Mouse (Mus musculus) E14TG2a.4 (cell line): ENCODE results near the gene Ccdc39.
A peak's percentile ranks its signal among the peaks of the same experiment; 100 is the strongest.

Source experiments
- H3K27me3 ChIP-seq: 2 replicates; pipeline ENCODE4 v1.6.1; 2014; ENCODE audit warnings: low read length, control low read depth; ENCODE audit not compliant: insufficient read depth
- H3K36me3 ChIP-seq: 2 replicates; pipeline ENCODE4 v1.6.1; 2014; ENCODE audit warnings: low read length, control low read depth; ENCODE audit not compliant: insufficient read depth
- H3K4me1 ChIP-seq: replicated peaks from 2 replicates; pipeline ENCODE4 v1.6.1; 2014; ENCODE audit warnings: low read depth, low read length, control low read depth
- H3K4me3 ChIP-seq: replicated peaks from 2 replicates; pipeline ENCODE4 v1.5.1; 2014; ENCODE audit warnings: mild to moderate bottlenecking, low read length
- H3K9me3 ChIP-seq: 2 replicates; pipeline ENCODE4 v1.6.1; 2014; ENCODE audit warnings: low read length, control low read depth
- CTCF ChIP-seq: conservative IDR thresholded peaks from 2 replicates; pipeline ENCODE4 v1.5.1; 2014; ENCODE audit warnings: low read length
- NANOG ChIP-seq: IDR thresholded peaks from 2 replicates; pipeline ENCODE4 v1.6.1; 2014; ENCODE audit warnings: borderline replicate concordance, low read length, mixed read lengths
- POU5F1 ChIP-seq: IDR thresholded peaks from 2 replicates; pipeline ENCODE4 v1.6.1; 2014; ENCODE audit warnings: low read length, borderline replicate concordance

Ccdc39 gene

DNA sequence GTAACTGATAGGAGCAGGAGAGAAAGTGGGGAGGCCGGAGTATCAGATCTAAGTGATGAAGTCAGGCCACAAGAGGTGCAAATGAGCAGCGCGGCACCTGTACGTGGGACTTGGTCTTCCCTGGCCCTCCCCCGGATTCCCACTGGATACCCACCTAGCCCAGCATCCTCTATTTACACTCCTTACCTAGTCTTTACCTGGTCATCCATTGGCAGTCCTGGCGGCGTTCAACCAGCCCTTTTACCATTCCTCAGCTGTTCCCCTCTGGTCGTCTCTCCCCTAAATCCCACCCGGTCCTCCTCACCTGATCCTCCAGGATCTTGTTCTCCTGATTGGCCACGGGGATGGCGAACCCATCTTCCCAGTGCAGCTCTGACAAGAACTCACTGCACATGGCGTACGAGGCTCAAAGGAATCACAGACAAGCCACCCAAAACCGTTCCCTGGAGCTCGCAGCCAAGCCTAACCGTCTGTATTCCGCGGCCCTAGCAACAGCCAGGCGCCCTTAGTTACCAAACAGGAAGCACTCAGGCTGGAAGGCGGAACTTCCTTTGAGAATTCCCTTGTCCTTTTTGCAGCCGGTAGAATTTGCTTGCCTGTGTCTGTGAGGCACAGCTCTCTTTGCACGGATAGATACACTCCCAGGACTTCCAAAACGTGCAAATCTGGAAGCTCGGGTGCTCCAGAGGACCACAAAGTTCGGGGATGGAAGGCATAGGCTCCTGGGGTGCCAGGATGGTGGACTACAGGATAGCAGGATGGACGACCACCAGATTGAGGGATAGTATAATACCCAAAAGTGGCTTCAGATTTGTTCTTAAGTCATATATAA is at the start of gene Ccdc39:
Gene Ccdc39, minus strand, starts transcription at position 510 of the 832 bp plus-strand sequence.
- H3K4me3 ChIP-seq: peak within 1 kb of the TSS; percentile 80
- H3K27me3 ChIP-seq: 0 out of 2 replicates have a peak, but pooled peaks cover 4% of the 10 kb centered on the region
- no peaks in the 10 kb centered on the region for H3K36me3 ChIP-seq
- TF ChIP-seq NANOG (no peak), CTCF (no peak), POU5F1 (no peak)
- peaks cover 15% of the 10 kb centered on the region for H3K4me1 ChIP-seq
- peaks cover 3% of the 10 kb centered on the region; the same call in 1 of the 2 replicates for H3K9me3 ChIP-seq

DNA sequence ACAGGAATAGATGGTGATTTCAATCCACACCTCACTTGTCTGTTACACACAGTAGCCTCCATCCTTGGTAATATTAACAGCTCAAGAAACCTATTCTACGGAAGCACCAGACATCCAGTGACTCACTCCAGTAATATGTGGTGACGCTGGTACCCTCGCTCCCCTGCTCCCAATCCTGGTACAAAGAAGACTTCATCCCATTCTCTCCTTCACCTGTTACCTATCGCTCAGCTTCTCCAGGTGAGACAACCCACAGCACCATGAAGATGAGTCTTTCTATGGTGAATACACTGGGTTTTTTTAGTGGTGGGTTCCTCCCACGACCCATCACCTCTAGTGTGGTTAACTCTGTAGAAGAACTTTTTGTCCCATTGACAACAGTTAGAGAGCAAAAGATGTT is 49.3 kb upstream of the Ccdc39 start:
- Histone ChIP-seq H3K4me1 (peaks cover 8% of the 10 kb centered on the region), H3K27me3 (no peaks in the 10 kb centered on the region), H3K4me3 (no peak overlapping the region), H3K9me3 (no peaks in the 10 kb centered on the region; the same call in 1 of the 2 replicates), H3K36me3 (no peaks in the 10 kb centered on the region)
- no peak for TF ChIP-seq CTCF
- no peak for TF ChIP-seq NANOG

DNA sequence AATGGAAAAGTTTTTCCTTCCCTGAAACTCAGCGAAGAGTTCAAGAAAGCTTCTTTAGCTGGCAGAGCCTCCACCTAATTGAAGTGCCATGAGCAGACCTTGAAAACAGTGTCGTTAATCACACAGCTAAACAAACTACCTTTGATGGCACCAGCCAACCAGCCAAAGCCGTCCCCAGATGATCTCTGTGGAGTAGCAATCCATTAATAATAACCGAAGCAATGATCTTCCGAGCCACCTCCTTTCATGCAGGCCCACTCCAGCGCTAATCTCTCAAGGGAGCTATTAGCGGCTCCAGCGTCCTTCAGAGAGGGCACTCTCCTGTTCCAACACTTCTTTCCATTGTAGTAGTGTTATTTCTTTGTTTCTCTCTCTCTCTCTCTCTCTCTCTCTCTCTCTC is 43.3 kb upstream of the Ccdc39 start:
- no peaks in the 10 kb centered on the region for H3K27me3 ChIP-seq
- H3K4me1 ChIP-seq: no peaks in the 10 kb centered on the region
- no peaks in the 10 kb centered on the region for H3K36me3 ChIP-seq
- H3K4me3 ChIP-seq: no peak overlapping the region
- TF ChIP-seq CTCF (no peak), POU5F1 (no peak), NANOG (no peak)
- H3K9me3 ChIP-seq: no peaks in the 10 kb centered on the region

DNA sequence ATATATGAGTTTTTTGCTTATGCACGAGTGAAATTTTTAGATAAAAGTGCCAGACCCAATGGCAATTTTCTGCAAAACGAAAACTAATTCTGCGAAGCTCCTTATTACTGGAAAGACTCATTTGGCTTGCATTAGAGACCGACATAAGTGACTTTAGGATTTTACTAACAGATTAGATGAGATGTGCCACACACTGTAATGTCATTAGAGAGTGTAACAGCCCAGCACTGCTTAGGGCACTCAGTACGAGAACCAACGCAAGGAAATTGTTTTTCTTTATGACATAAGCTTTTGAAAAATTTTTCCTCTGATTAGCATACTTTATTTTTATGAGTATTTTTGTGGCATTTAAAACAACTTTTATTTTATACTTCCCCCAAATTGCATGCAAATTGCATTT is 39.0 kb upstream of the Ccdc39 start:
- no peaks in the 10 kb centered on the region for H3K27me3 ChIP-seq
- H3K9me3 ChIP-seq: peaks cover 8% of the 10 kb centered on the region
- H3K4me3 ChIP-seq: no peak overlapping the region
- H3K36me3 ChIP-seq: no peaks in the 10 kb centered on the region
- H3K4me1 ChIP-seq: no peaks in the 10 kb centered on the region
- TF ChIP-seq POU5F1 (no peak), CTCF (no peak), NANOG (no peak)

DNA sequence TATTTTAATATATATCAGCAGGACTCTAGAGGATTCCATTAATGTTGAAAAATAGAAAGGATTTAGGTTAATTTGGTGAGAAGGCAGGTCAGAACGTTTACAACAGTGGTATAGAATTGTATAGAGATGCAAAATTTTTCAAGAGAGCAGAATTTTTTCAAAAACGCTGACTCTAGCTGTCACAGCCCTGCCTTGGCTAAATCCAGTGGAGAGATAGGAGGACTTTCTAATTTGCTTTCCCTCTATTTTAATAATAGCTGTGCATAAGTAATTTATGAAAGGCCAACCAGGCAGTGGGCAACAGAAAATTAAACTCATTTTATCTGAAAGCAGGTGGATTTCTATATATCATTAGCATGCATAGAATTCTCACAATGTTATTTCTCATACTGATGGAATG is 38.6 kb upstream of the Ccdc39 start:
- Histone ChIP-seq H3K4me3 (no peak overlapping the region), H3K4me1 (no peaks in the 10 kb centered on the region)
- no peak for TF ChIP-seq CTCF
- TF ChIP-seq POU5F1: no peak
- TF ChIP-seq NANOG: no peak

DNA sequence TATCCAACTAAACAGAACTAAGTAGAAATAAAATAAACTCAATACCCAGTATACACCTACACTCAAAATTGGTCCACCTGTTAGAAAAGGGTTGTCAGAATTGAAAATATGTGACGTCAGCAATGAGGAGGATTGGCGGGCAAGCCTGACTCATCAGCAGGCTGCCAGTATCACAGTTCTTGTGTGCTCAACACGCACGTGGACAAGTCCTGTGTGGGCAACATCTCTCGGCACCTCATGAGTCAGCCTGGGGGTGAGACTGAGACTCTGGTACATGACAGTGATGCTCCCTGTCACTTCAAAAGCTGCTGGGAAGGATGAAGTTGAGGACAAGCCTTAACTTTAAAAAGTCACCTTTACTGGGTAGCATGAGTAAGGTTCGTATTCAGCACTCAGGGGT is 34.6 kb upstream of the Ccdc39 start:
- H3K4me3 ChIP-seq: no peak overlapping the region
- TF ChIP-seq POU5F1: no peak
- no peak for TF ChIP-seq CTCF
- no peak for TF ChIP-seq NANOG
- H3K4me1 ChIP-seq: peaks cover 10% of the 10 kb centered on the region
- H3K27me3 ChIP-seq: no peaks in the 10 kb centered on the region
- H3K36me3 ChIP-seq: no peaks in the 10 kb centered on the region
- H3K9me3 ChIP-seq: peaks cover 8% of the 10 kb centered on the region

More for the DNA sequence above, 38.6 kb upstream of the Ccdc39 start:
- Histone ChIP-seq H3K36me3 (no peaks in the 10 kb centered on the region), H3K9me3 (peaks cover 8% of the 10 kb centered on the region), H3K27me3 (no peaks in the 10 kb centered on the region)

DNA sequence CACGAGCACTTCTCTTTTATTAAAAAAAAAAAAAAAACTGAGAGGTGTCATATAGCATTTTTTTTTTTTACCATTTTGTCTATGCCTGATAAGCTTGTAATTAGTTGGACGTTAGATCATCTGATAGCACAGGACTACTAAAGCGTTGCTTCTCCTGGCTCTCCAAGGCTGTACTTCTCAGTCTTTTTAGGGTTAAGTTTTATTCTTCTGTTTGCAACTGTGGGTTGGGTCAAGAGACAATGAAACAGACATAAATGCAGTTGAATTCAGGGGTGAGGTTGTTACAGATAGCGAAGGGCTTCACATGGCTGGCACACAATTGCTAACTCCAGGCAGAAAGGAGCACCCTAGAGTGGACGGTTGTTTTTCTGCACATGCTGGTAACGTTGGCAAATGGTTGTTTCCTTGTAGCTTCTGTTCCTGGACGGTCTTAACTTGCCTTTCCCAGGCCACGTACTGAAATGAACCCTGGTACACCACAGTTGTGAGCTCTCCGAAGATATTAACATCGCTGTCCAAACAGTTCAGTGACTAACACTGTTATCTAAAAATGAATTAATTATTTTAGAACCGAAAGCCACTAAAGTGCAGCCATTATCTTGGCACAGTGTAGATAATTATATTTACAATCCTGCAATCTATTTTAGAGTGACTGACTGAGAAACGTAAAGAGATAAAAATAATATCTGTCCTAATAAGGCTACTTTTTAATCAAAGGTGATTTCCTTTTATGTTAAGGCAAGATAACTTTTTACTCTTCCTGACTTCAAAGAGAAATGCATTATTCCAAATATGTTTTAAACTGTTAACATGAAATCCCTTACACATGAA is 30.6 kb upstream of the Ccdc39 start:
- Histone ChIP-seq H3K9me3 (no peaks in the 10 kb centered on the region), H3K36me3 (no peaks in the 10 kb centered on the region), H3K27me3 (no peaks in the 10 kb centered on the region), H3K4me3 (no peak overlapping the region), H3K4me1 (peaks cover 32% of the 10 kb centered on the region)
- TF ChIP-seq NANOG (no peak), POU5F1 (no peak), CTCF (no peak)

DNA sequence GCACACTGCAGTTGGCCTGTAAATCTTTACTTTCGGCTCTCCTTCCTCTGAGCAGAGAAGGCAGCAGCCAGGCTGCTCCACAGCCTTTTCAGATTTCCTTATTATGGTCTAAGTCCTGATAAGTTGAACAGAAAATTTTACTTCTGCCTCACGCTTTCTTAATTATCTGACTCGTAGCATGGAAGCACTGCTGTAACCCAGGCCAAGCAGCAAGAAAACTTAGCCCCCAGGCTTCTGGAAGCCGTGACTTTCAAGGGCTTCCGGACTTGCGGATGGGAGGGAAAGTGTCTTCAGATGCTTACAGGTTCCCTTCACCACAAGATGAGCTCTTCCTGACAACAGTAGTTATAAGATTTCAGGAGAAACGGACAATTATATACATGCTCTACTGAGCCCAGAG is 29.7 kb upstream of the Ccdc39 start:
- no peak for TF ChIP-seq POU5F1
- Histone ChIP-seq H3K27me3 (no peaks in the 10 kb centered on the region), H3K4me1 (peaks cover 32% of the 10 kb centered on the region), H3K36me3 (no peaks in the 10 kb centered on the region), H3K9me3 (no peaks in the 10 kb centered on the region), H3K4me3 (peak overlapping the region; percentile 11; the same call in 1 of the 2 replicates)

DNA sequence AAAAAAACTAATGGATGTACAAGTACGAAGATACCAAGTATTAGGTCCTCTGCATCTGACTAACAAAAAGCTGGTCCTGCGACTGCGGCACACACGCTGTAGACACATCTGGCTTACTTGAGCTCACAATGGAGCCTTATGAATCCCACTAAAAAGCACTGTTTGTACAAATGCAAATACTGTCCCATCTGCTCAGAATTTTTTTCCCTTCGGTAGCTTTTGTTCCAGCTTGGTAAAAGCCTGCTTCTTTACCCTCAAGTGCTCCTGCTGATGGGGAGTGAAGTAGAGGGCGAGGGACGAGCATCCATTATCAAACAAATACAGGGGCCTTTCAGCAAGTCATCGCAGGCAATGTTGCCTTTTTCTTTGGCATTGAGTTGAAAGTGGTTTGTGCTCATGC is 29.3 kb upstream of the Ccdc39 start:
- Histone ChIP-seq H3K4me1 (peaks cover 32% of the 10 kb centered on the region), H3K36me3 (no peaks in the 10 kb centered on the region), H3K27me3 (no peaks in the 10 kb centered on the region), H3K4me3 (peak overlapping the region; percentile 11; the same call in 1 of the 2 replicates), H3K9me3 (no peaks in the 10 kb centered on the region)
- no peak for TF ChIP-seq CTCF
- peak; percentile 63 for TF ChIP-seq NANOG
- TF ChIP-seq POU5F1: no peak; the same call in 1 of the 2 replicates
